Mouse (Mus musculus) MEL (cell line): ENCODE measurements around the gene Cltc. TPM values are rescaled to one million over a fixed set of nuclear protein-coding genes. Genes with fewer than 3 reads are reported as not detected.
A peak's percentile ranks its signal among the peaks of the same experiment; 100 is the strongest.

Experiments used
- DNase-seq: peaks from one replicate; pipeline ENCODE4 v3.0.0; 2011; ENCODE audit warnings: low read depth, low spot score
- H3K27ac ChIP-seq: 2 replicates; pipeline ENCODE4 v1.5.1; 2012; ENCODE audit warnings: low read depth, mild to moderate bottlenecking, control low read depth, low read length, moderate library complexity; ENCODE audit not compliant: control insufficient read depth
- H3K27me3 ChIP-seq, 2 experiments: fragments of 150-350 bp in 1 of 2; sonication (generic) in 1 of 2; 2 replicates each; pipeline ENCODE4 v1.6.1; 2012; ENCODE audit warnings: low read length in 2 of 2, mild to moderate bottlenecking in 2 of 2, improper control_type of control experiment in 1 of 2, moderate library complexity in 1 of 2; ENCODE audit not compliant: insufficient read depth in 2 of 2, control insufficient read depth in 1 of 2
- H3K36me3 ChIP-seq, 2 experiments: 2 replicates each; pipeline ENCODE4 v1.6.1; 2012 to 2014; ENCODE audit warnings: low read length in 2 of 2, improper control_type of control experiment in 1 of 2, inconsistent platforms in 1 of 2, mild to moderate bottlenecking in 1 of 2; ENCODE audit not compliant: insufficient read depth in 2 of 2, control insufficient read depth in 1 of 2
- H3K4me1 ChIP-seq, 2 experiments: fragments of 150-350 bp in 1 of 2; sonication (generic) in 1 of 2; 2 replicates each; pipeline ENCODE4 v1.6.1; 2012; ENCODE audit warnings: low read length in 2 of 2, improper control_type of control experiment in 1 of 2, mild to moderate bottlenecking in 1 of 2; ENCODE audit not compliant: insufficient read depth in 2 of 2, control insufficient read depth in 1 of 2
- H3K4me3 ChIP-seq, 2 experiments: fragments of 150-350 bp in 1 of 2; sonication (generic) in 1 of 2; 2 replicates each; pipeline ENCODE4 v1.5.1; 2012; ENCODE audit warnings: low read depth in 2 of 2, low read length in 2 of 2, mild to moderate bottlenecking in 2 of 2, moderate library complexity in 2 of 2, control low read depth in 1 of 2, improper control_type of control experiment in 1 of 2; ENCODE audit not compliant: control insufficient read depth in 1 of 2, insufficient read depth in 1 of 2
- H3K79me2 ChIP-seq: 2 replicates; pipeline ENCODE4 v1.6.1; 2012; ENCODE audit warnings: mild to moderate bottlenecking, low read length, moderate library complexity; ENCODE audit not compliant: control insufficient read depth, poor library complexity, insufficient read depth
- H3K9ac ChIP-seq: 2 replicates; pipeline ENCODE4 v1.6.1; 2012; ENCODE audit warnings: low read depth, mild to moderate bottlenecking, control low read depth, low read length, moderate library complexity; ENCODE audit not compliant: control insufficient read depth, poor library complexity, severe bottlenecking
- H3K9me3 ChIP-seq: fragments of 150-350 bp; sonication (generic); replicated peaks from 2 replicates; pipeline ENCODE4 v1.6.1; 2012; ENCODE audit warnings: mild to moderate bottlenecking, low read length, improper control_type of control experiment, moderate library complexity; ENCODE audit not compliant: insufficient read depth
- BHLHE40 ChIP-seq: IDR thresholded peaks from 2 replicates; pipeline ENCODE4 v1.6.1; 2012; ENCODE audit warnings: low read depth, mild to moderate bottlenecking, inconsistent platforms, low read length, improper control_type of control experiment, borderline replicate concordance
- CHD1 ChIP-seq: IDR thresholded peaks from 2 replicates; pipeline ENCODE4 v1.6.1; 2012; ENCODE audit warnings: low read depth, mild to moderate bottlenecking, inconsistent platforms, low read length, improper control_type of control experiment
- E2F4 ChIP-seq: IDR thresholded peaks from 2 replicates; pipeline ENCODE4 v1.6.1; 2011; ENCODE audit warnings: low read depth, low read length, improper control_type of control experiment, borderline replicate concordance
- ELF1 ChIP-seq: IDR thresholded peaks from 2 replicates; pipeline ENCODE4 v1.6.1; 2014; ENCODE audit warnings: low read depth, mild to moderate bottlenecking, inconsistent platforms, low read length, improper control_type of control experiment, moderate library complexity
- GABPA ChIP-seq: IDR thresholded peaks from 2 replicates; pipeline ENCODE4 v1.6.1; 2012; ENCODE audit warnings: low read depth, mild to moderate bottlenecking, inconsistent platforms, low read length, improper control_type of control experiment, moderate library complexity
- GATA1 ChIP-seq: IDR thresholded peaks from 2 replicates; pipeline ENCODE4 v1.6.1; 2011; ENCODE audit warnings: low read depth, low read length, improper control_type of control experiment
- HCFC1 ChIP-seq: IDR thresholded peaks from 2 replicates; pipeline ENCODE4 v1.6.1; 2012; ENCODE audit warnings: low read depth, mild to moderate bottlenecking, inconsistent platforms, low read length, improper control_type of control experiment, moderate library complexity
- JUND ChIP-seq: IDR thresholded peaks from 2 replicates; pipeline ENCODE4 v1.6.1; 2011; ENCODE audit warnings: low read depth, mild to moderate bottlenecking, improper control_type of control experiment, low read length
- KAT2A ChIP-seq: conservative IDR thresholded peaks from 2 replicates; pipeline ENCODE4 v1.6.1; 2012; ENCODE audit warnings: low read depth, low read length, improper control_type of control experiment, inconsistent platforms
- MAFK ChIP-seq: IDR thresholded peaks from 2 replicates; pipeline ENCODE4 v1.6.1; 2011; ENCODE audit warnings: low read depth, mild to moderate bottlenecking, low read length, improper control_type of control experiment, borderline replicate concordance
- MAX ChIP-seq: IDR thresholded peaks from 2 replicates; pipeline ENCODE4 v1.6.1; 2011; ENCODE audit warnings: low read length, improper control_type of control experiment
- MYB ChIP-seq: IDR thresholded peaks from 2 replicates; pipeline ENCODE4 v1.6.1; 2011; ENCODE audit warnings: mild to moderate bottlenecking, low read depth, low read length, improper control_type of control experiment
- MYC ChIP-seq: IDR thresholded peaks from 2 replicates; pipeline ENCODE4 v1.6.1; 2011; ENCODE audit warnings: low read depth, mild to moderate bottlenecking, low read length, improper control_type of control experiment, moderate library complexity
- NELFE ChIP-seq: IDR thresholded peaks from 2 replicates; pipeline ENCODE4 v1.6.1; 2011; ENCODE audit warnings: low read depth, low read length, improper control_type of control experiment
- NRF1 ChIP-seq: IDR thresholded peaks from 2 replicates; pipeline ENCODE4 v1.6.1; 2014; ENCODE audit warnings: low read depth, mild to moderate bottlenecking, inconsistent platforms, low read length, improper control_type of control experiment, moderate library complexity; ENCODE audit not compliant: poor library complexity, insufficient read depth, severe bottlenecking
- POLR2A ChIP-seq, 2 experiments: IDR thresholded peaks; 2 replicates each; pipeline ENCODE4 v1.6.1; 2011 to 2012; ENCODE audit warnings: low read length in 2 of 2, mild to moderate bottlenecking in 2 of 2, control low read depth in 1 of 2, improper control_type of control experiment in 1 of 2, low read depth in 1 of 2, moderate library complexity in 1 of 2; ENCODE audit not compliant: control insufficient read depth in 1 of 2, insufficient read depth in 1 of 2, poor library complexity in 1 of 2
- POLR2AphosphoS2 ChIP-seq: IDR thresholded peaks from 2 replicates; pipeline ENCODE4 v1.6.1; 2011; ENCODE audit warnings: low read length, improper control_type of control experiment
- RCOR1 ChIP-seq: IDR thresholded peaks from 2 replicates; pipeline ENCODE4 v1.6.1; 2012; ENCODE audit warnings: low read depth, mild to moderate bottlenecking, inconsistent platforms, low read length, improper control_type of control experiment
- SIN3A ChIP-seq: IDR thresholded peaks from 2 replicates; pipeline ENCODE4 v1.6.1; 2012; ENCODE audit warnings: low read length, improper control_type of control experiment, inconsistent platforms
- TBP ChIP-seq: IDR thresholded peaks from 2 replicates; pipeline ENCODE4 v1.8.0; 2011; ENCODE audit warnings: low read depth, low read length, improper control_type of control experiment
- TCF12 ChIP-seq: IDR thresholded peaks from 2 replicates; pipeline ENCODE4 v1.6.1; 2014; ENCODE audit warnings: low read depth, mild to moderate bottlenecking, inconsistent platforms, low read length, improper control_type of control experiment, moderate library complexity
- UBTF ChIP-seq: IDR thresholded peaks from 2 replicates; pipeline ENCODE4 v1.6.1; 2012; ENCODE audit warnings: low read depth, mild to moderate bottlenecking, inconsistent platforms, low read length, improper control_type of control experiment, moderate library complexity, borderline replicate concordance; ENCODE audit not compliant: insufficient read depth
- ZC3H11A ChIP-seq: IDR thresholded peaks from 2 replicates; pipeline ENCODE4 v1.6.1; 2012; ENCODE audit warnings: low read depth, mild to moderate bottlenecking, inconsistent platforms, low read length, improper control_type of control experiment
- ZMIZ1 ChIP-seq: IDR thresholded peaks from 2 replicates; pipeline ENCODE4 v1.6.1; 2012; ENCODE audit warnings: low read depth, mild to moderate bottlenecking, inconsistent platforms, low read length, improper control_type of control experiment, moderate library complexity
- ZNF384 ChIP-seq: IDR thresholded peaks from 2 replicates; pipeline ENCODE4 v1.6.1; 2012; ENCODE audit warnings: low read depth, mild to moderate bottlenecking, inconsistent platforms, low read length, improper control_type of control experiment
- polyA plus RNA-seq, 2 experiments: library from polyadenylated mRNA; stranded (reverse) in 1 of 2; unstranded in 1 of 2; fragments of >175 nt in 1 of 2; fragments of >200 nt in 1 of 2; gene quantifications; 2 replicates each; pipeline versions ENCODE4 v1.2.1 to v1.2.4; 2012; ENCODE audit warnings: low replicate concordance in 2 of 2, low read depth in 1 of 2; ENCODE audit not compliant: insufficient read length in 2 of 2, insufficient read depth in 1 of 2, missing spikeins in 1 of 2
- total RNA-seq: library from RNA; depleted of rRNA; stranded (reverse); fragments of 300-350 nt; gene quantifications from 2 replicates; pipeline ENCODE4 v1.2.3, GENCODE M21; 2012

The Cltc gene
- total and polyA plus RNA-seq, 3 experiments, result 149 to 300 (median 205) TPM

GRCm38 (mm10) chr11:86691482-86691881 is 65.9 kb downstream of the Cltc start (continued):
- TF ChIP-seq CHD1, result no peak
- no peak for TF ChIP-seq POLR2AphosphoS2
- TF ChIP-seq GABPA, result no peak
- no peak for TF ChIP-seq MYB
- TF ChIP-seq BHLHE40, result no peak
- TF ChIP-seq NRF1, result no peak
- TF ChIP-seq KAT2A, result peak; percentile 56
- TF ChIP-seq ZC3H11A, result no peak
- no peak for TF ChIP-seq ZNF384
- TF ChIP-seq, all 39 proteins: peak for 9

- Histone ChIP-seq H3K4me1 (peaks cover 11 to 14% of the 10 kb centered on the region in 2 experiments), H3K36me3 (peaks cover 45 to 58% of the 10 kb centered on the region in 2 experiments), H3K27ac (peak overlapping the region; percentile 48; the same call in 1 of the 2 replicates), H3K27me3 (no peaks in the 10 kb centered on the region), H3K9me3 (no peaks in the 10 kb centered on the region), H3K9ac (no peak overlapping the region), H3K4me3 (no peak overlapping the region), H3K79me2 (peaks cover 25% of the 10 kb centered on the region)
- TF ChIP-seq SIN3A (0 out of 2 replicates have a peak, but pooled peaks have one; percentile 26), ZMIZ1 (peak; percentile 24; the same call in 1 of the 2 replicates), POLR2A (IDR thresholded peaks at IDR 0.05; ENCODE audit: control insufficient read depth in 1 of 2, insufficient read depth in 1 of 2, low read depth in 1 of 2, low read length in 2 of 2, poor library complexity in 1 of 2) (peak in 1 of 2 experiments; percentile 42; a peak in 2 of 4 replicates), TCF12 (no peak), POLR2AphosphoS2 (peak; percentile 60; the same call in 1 of the 2 replicates)
- no peak for DNase-seq
These were observed 67.0 kb downstream of the Cltc start for GRCm38 (mm10) chr11:86690383-86690782.

GRCm38 (mm10) chr11:86685366-86685765 is 72.0 kb downstream of the Cltc start:
- Histone ChIP-seq H3K9ac (peak overlapping the region; percentile 84), H3K4me1 (peaks cover 11 to 21% of the 10 kb centered on the region in 2 experiments), H3K27ac (0 out of 2 replicates have a peak overlapping the region, but pooled peaks have one; percentile 1), H3K9me3 (no peaks in the 10 kb centered on the region), H3K79me2 (peaks cover 64% of the 10 kb centered on the region), H3K36me3 (peaks cover 8 to 61% of the 10 kb centered on the region in 2 experiments), H3K27me3 (no peaks in the 10 kb centered on the region), H3K4me3 (peak overlapping the region; percentile 26 to 67)
- DNase-seq, result no peak
- TF ChIP-seq CHD1 (no peak), BHLHE40 (no peak), ELF1 (no peak), MAX (no peak), E2F4 (no peak), UBTF (no peak), ZC3H11A (no peak), NRF1 (no peak), POLR2AphosphoS2 (0 out of 2 replicates have a peak, but pooled peaks have one; percentile 11), RCOR1 (no peak), NELFE (no peak), MYC (0 out of 2 replicates have a peak, but pooled peaks have one; percentile 31), JUND (no peak), MAFK (no peak), MYB (no peak), SIN3A (peak; percentile 16; the same call in 1 of the 2 replicates), GATA1 (no peak), POLR2A (IDR thresholded peaks at IDR 0.05; ENCODE audit: control insufficient read depth in 1 of 2, insufficient read depth in 1 of 2, low read depth in 1 of 2, low read length in 2 of 2, poor library complexity in 1 of 2) (peak in 1 of 2 experiments; percentile 42; a peak in 1 of 4 replicates), HCFC1 (0 out of 2 replicates have a peak, but pooled peaks have one; percentile 3), TBP (no peak), KAT2A (no peak)
